ENCODE assay signal across 8 mouse cellular contexts in genomic region chr4:46665371-46665774, GRCm38 (mm10). TPM values are rescaled to one million over a fixed set of nuclear protein-coding genes. Genes with fewer than 3 reads are reported as not detected.
DNase-seq lines count a peak whose midpoint lies in the region; ATAC-seq and TF ChIP-seq lines count a peak whose summit lies in the region.

No protein-coding gene starts in this region.

- no peak for ATAC-seq in heart, embryonic 14.5 days (ENCODE audit: insufficient number of reproducible peaks, insufficient read depth, low FRiP score, low read depth)
- ATAC-seq in embryonic facial prominence, embryonic 11.5 days (replicated peaks; ENCODE audit: insufficient number of reproducible peaks, low FRiP score, low TSS enrichment, low read depth), result no peak
- ATAC-seq in liver, embryonic 12.5 days, result no peak

- DNase-seq in heart, adult 11 months, result no peak
- peak; percentile 62 for DNase-seq in embryonic facial prominence, embryonic 11.5 days (ENCODE audit: low spot score)
- DNase-seq in yolk sac, embryonic 10.5 days (ENCODE audit: low spot score), result peak; percentile 26
- no peak for DNase-seq in layer of hippocampus, postnatal 36 days
- DNase-seq in right cerebral cortex, adult 18-20 months, result no peak

- H3K4me2 ChIP-seq in heart, embryonic 14.5 days (ENCODE audit: low read length), result peak overlapping the region; percentile 84
- no peak overlapping the region for H3K4me2 ChIP-seq in embryonic facial prominence, embryonic 11.5 days (ENCODE audit: low read depth, low read length)
- H3K4me2 ChIP-seq in liver, embryonic 12.5 days, result peak overlapping the region; percentile 76

- WGBS in heart, embryonic 14.5 days, result 2% methylated on average over 6 of the region's 8 CpGs
- WGBS in embryonic facial prominence, embryonic 11.5 days, result 0% methylated on average over 7 of the region's 8 CpGs
- WGBS in liver, embryonic 12.5 days (ENCODE audit: insufficient replicate concordance), result under 1% methylated on average over 7 of the region's 8 CpGs

- H3K4me1 ChIP-seq in heart, embryonic 14.5 days (ENCODE audit: control insufficient read depth in 2 of 2, insufficient read depth in 2 of 2, low read length in 2 of 2), result peaks cover 23 to 37% of the 10 kb centered on the region in 2 experiments
- peaks cover 56% of the 10 kb centered on the region for H3K4me1 ChIP-seq in E14TG2a.4 (replicated peaks; ENCODE audit: low read depth, low read length)
- no peaks in the 10 kb centered on the region for H3K4me1 ChIP-seq in embryonic facial prominence, embryonic 11.5 days (ENCODE audit: control insufficient read depth, insufficient read depth, low read length)
- peaks cover 32% of the 10 kb centered on the region for H3K4me1 ChIP-seq in liver, embryonic 12.5 days

- no peaks in the 10 kb centered on the region for H3K27me3 ChIP-seq in heart, embryonic 14.5 days (ENCODE audit: control insufficient read depth, insufficient read depth, low read length)
- 0 out of 2 replicates have a peak, but pooled peaks cover 3% of the 10 kb centered on the region for H3K27me3 ChIP-seq in E14TG2a.4 (ENCODE audit: insufficient read depth, low read length)
- H3K27me3 ChIP-seq in embryonic facial prominence, embryonic 11.5 days (ENCODE audit: control insufficient read depth, insufficient read depth, low read length), result no peaks in the 10 kb centered on the region
- peaks cover 12% of the 10 kb centered on the region for H3K27me3 ChIP-seq in liver, embryonic 12.5 days (replicated peaks)

- no peak overlapping the region for H3K27ac ChIP-seq in heart, embryonic 14.5 days (replicated peaks in 1 of 2; ENCODE audit: control insufficient read depth in 1 of 2, insufficient read depth in 1 of 2, low read depth in 2 of 2, low read length in 2 of 2)
- no peak overlapping the region for H3K27ac ChIP-seq in embryonic facial prominence, embryonic 11.5 days (replicated peaks; ENCODE audit: low read depth, low read length)
- no peak overlapping the region for H3K27ac ChIP-seq in liver, embryonic 12.5 days

- no peaks in the 10 kb centered on the region for H3K9me3 ChIP-seq in heart, embryonic 14.5 days (ENCODE audit: control insufficient read depth, low read length)
- peaks cover 36% of the 10 kb centered on the region for H3K9me3 ChIP-seq in E14TG2a.4 (ENCODE audit: low read length)
- no peaks in the 10 kb centered on the region for H3K9me3 ChIP-seq in embryonic facial prominence, embryonic 11.5 days (replicated peaks; ENCODE audit: control insufficient read depth, low read length)
- no peaks in the 10 kb centered on the region for H3K9me3 ChIP-seq in liver, embryonic 12.5 days (replicated peaks)

- no peaks in the 10 kb centered on the region for H3K36me3 ChIP-seq in heart, embryonic 14.5 days (ENCODE audit: control insufficient read depth, insufficient read depth, low read length)
- no peaks in the 10 kb centered on the region for H3K36me3 ChIP-seq in E14TG2a.4 (ENCODE audit: insufficient read depth, low read length)
- H3K36me3 ChIP-seq in embryonic facial prominence, embryonic 11.5 days (replicated peaks; ENCODE audit: control insufficient read depth, insufficient read depth, low read depth, low read length), result no peaks in the 10 kb centered on the region
- no peaks in the 10 kb centered on the region for H3K36me3 ChIP-seq in liver, embryonic 12.5 days

- peak; percentile 47 for TF ChIP-seq CTCF in E14TG2a.4 (conservative IDR thresholded peaks at IDR 0.05; ENCODE audit: low read length)

- H3K4me3 ChIP-seq in heart, embryonic 14.5 days (ENCODE audit: control insufficient read depth in 1 of 2, insufficient read depth in 1 of 2, low read depth in 1 of 2, low read length in 2 of 2), result no peak overlapping the region
- H3K4me3 ChIP-seq in E14TG2a.4 (replicated peaks; ENCODE audit: low read length), result peak overlapping the region; percentile 58
- H3K4me3 ChIP-seq in embryonic facial prominence, embryonic 11.5 days (ENCODE audit: low read depth, low read length), result no peak overlapping the region
- H3K4me3 ChIP-seq in liver, embryonic 12.5 days, result no peak overlapping the region

- H3K9ac ChIP-seq in heart, embryonic 14.5 days (ENCODE audit: low read length), result no peak overlapping the region
- no peak overlapping the region for H3K9ac ChIP-seq in embryonic facial prominence, embryonic 11.5 days (replicated peaks; ENCODE audit: low read length)
- no peak overlapping the region for H3K9ac ChIP-seq in liver, embryonic 12.5 days

RNA-seq across cellular contexts. Expression of gene Tbc1d2, which starts 15.4 kb away (rescaled TPM):
- 0.26 and 0.46 TPM in 2 replicates for polyA plus RNA-seq in heart, embryonic 14.5 days (2014; fragmentation: Nextera tagmentation; extraction: Ambion mirVana)
- polyA plus RNA-seq in embryonic facial prominence, embryonic 11.5 days (2014; fragmentation: Nextera tagmentation; extraction: Ambion mirVana), result 1.3 and 1.6 TPM in 2 replicates
- 0.57 and 0.62 TPM in 2 replicates for polyA plus RNA-seq in liver, embryonic 12.5 days (2016; fragmentation: Nextera tagmentation; extraction: Ambion mirVana)
- total RNA-seq in layer of hippocampus, postnatal 36 days (2021), result 1 to 10 TPM; 2.4 to 3.1 TPM

Comparison
In these comparisons a context has a peak if more than half of its experiments do, and no peak if none do; other contexts are left out.
1. DNase-seq: peak in embryonic facial prominence, embryonic 11.5 days (single experiment) and yolk sac, embryonic 10.5 days (single experiment); none in heart, adult 11 months (single experiment), layer of hippocampus, postnatal 36 days (0 of 2) and right cerebral cortex, adult 18-20 months (single experiment).